Mouse (Mus musculus): ENCODE measurements around the gene Serpinh1.

GRCm38 (mm10) chr7:99392696-99393095, 39.7 kb upstream of the Serpinh1 start:
- TF ChIP-seq GATA1 (IDR thresholded peaks at IDR 0.05; ENCODE audit: borderline replicate concordance, low read length) (no peak), FLI1 (IDR thresholded peaks at IDR 0.05; ENCODE audit: low read length) (no peak)

All from megakaryocyte, embryonic 14.5 days (primary cell).